Mouse (Mus musculus) olfactory bulb, adult 2 months (tissue): ENCODE measurements at regions not wholly inside any gene's neighbourhood (a gene's known extent, or its start where the extent isn't known, plus 50 kb on each side); places are given as distances from the start of the nearest gene placed in this dataset.
A peak's percentile ranks its signal among the peaks of the same experiment; 100 is the strongest.

ENCODE experiments used
- H3K27ac ChIP-seq: fragments of 200-500 bp; 2 replicates; pipeline ENCODE4 v1.5.1; 2012; ENCODE audit warnings: low read depth, low read length; ENCODE audit not compliant: insufficient read depth
- H3K4me1 ChIP-seq: fragments of 200-500 bp; 2 replicates; pipeline ENCODE4 v1.6.1; 2012; ENCODE audit warnings: low read length; ENCODE audit not compliant: control insufficient read depth, insufficient read depth
- H3K4me3 ChIP-seq: fragments of 200-500 bp; 2 replicates; pipeline ENCODE4 v1.5.1; 2012; ENCODE audit warnings: mild to moderate bottlenecking, low read depth, low read length, moderate library complexity; ENCODE audit not compliant: insufficient read depth
- CTCF ChIP-seq: fragments of 200-500 bp; IDR thresholded peaks from 2 replicates; pipeline ENCODE4 v1.5.1; 2012; ENCODE audit warnings: low read depth, mild to moderate bottlenecking, low read length, moderate library complexity; ENCODE audit not compliant: insufficient read depth
- POLR2A ChIP-seq: fragments of 200-500 bp; IDR thresholded peaks from 2 replicates; pipeline ENCODE4 v1.6.1; 2012; ENCODE audit warnings: mild to moderate bottlenecking, low read depth, low read length, moderate library complexity; ENCODE audit not compliant: insufficient read depth
- WGBS: fragments of 180-500 bp; shearing (Covaris S2); methylation state at CpG from one replicate; pipeline ENCODE4 v1.1.7; 2018; 5-methylcytosine and 5-hydroxymethylcytosine counted together

DNA sequence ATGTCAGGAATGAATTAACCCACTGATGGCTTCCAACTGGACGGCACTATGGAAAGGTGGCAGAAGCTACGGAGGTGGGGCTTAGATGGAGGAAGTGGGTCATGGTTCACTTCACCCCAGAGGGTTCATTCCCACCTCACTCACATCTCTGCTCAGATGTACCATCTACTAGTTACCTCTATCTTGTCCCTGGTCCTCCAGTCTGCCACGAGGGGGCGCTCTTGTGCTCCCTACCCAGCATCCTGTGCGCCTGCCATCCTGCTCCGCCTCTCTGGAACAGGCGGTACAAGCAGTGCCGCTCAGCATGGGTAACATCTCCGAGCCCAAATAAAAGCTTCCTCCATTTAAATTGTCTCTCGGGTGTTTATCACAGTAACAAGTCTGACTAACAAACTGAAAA, 148.3 kb downstream of the Zfp36l2 start:
- H3K27ac ChIP-seq: no peak overlapping the region
- H3K4me3 ChIP-seq: no peak overlapping the region
- TF ChIP-seq CTCF: no peak
- TF ChIP-seq POLR2A: no peak
- 84% methylated on average over 10 of the region's 10 CpGs for WGBS
- H3K4me1 ChIP-seq: peaks cover 10% of the 10 kb centered on the region

DNA sequence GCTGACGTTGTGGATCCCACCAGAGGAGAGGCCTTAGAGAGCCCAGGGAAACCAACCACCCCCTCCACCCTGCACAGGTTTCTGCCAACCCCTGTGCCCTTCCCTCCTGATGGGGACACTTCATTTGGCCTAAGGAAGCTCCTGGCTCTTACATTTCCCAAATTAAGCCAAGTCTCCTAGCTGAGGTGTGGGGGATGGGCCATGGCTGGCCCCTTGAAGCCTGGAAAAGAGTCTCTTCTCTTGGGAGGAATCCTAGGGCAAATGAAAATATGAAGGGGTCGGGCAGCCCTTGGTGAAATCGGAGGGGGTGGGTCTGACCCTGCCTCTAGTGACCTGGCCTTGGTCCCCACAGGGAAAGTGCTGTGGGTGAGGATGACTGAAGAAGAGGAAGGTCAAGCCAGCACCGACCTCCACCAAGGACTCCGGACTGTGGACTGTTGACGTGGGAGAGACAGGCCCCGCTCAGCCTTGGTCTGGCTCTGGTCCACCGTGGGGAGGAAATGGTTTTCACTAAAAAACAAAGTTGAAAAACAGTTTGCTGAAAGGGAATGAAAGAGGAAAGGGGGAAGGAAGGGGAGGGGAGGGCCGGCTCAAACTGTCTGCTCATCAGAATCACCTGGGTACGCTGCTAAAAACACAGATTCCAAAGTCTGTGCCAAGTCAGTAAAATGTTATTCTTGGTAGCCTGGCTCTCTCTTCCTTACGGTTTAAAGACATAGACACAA, 150.0 kb downstream of the Zfp36l2 start:
- 65% methylated on average over 11 of the region's 11 CpGs for whole genome bisulfite sequencing
- TF ChIP-seq CTCF: no peak
- Histone ChIP-seq H3K4me1 (peaks cover 5% of the 10 kb centered on the region; the same call in 1 of the 2 replicates), H3K27ac (no peak overlapping the region), H3K4me3 (no peak overlapping the region)

DNA sequence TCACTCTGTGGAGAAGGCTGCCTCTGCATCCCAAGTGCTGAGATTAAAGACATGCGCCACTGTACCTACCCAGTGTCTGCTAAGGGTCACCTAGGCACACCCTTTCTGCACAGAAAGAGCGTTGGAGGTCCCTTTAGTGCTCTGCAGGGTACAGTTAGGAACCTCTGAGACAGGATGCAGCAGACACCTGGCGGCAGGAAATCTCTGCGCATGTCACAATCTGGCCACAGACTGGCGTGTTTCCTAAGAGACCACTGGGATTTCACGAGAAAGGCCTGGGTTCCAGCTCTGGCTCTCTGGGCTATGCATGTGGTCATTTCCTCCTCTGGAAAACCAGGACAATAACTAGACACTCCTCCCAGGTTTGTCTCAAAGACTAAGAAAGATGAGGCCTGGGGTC, 151.7 kb downstream of the Zfp36l2 start:
- no peak for TF ChIP-seq CTCF
- TF ChIP-seq POLR2A: no peak
- WGBS: 95% methylated on average over 6 of the region's 6 CpGs
- Histone ChIP-seq H3K4me3 (no peak overlapping the region), H3K27ac (no peak overlapping the region), H3K4me1 (peaks cover 5% of the 10 kb centered on the region; the same call in 1 of the 2 replicates)

DNA sequence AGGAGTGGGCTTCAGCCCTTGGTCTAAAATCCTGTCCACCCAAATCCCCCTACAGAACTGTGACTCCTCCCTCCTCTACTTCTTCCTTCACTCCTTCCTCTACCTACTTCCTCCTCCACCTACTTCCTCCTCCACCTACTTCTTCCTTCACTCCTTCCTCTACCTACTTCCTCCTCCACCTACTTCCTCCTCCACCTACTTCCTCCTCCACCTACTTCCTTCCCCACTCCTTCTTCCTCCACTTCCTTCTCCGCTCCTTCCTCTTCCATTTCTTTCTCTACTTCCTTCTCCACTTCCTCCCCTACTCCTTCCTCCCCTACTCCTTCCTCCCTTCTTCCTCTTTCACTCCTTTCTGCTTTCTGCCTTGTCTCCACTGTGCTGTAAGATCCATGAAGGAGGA, 152.9 kb downstream of the Zfp36l2 start:
- peaks cover 5% of the 10 kb centered on the region; the same call in 1 of the 2 replicates for H3K4me1 ChIP-seq
- 96% methylated on average over 1 of the region's 1 CpGs for WGBS
- no peak for TF ChIP-seq POLR2A
- no peak for TF ChIP-seq CTCF
- no peak overlapping the region for H3K4me3 ChIP-seq
- H3K27ac ChIP-seq: no peak overlapping the region

DNA sequence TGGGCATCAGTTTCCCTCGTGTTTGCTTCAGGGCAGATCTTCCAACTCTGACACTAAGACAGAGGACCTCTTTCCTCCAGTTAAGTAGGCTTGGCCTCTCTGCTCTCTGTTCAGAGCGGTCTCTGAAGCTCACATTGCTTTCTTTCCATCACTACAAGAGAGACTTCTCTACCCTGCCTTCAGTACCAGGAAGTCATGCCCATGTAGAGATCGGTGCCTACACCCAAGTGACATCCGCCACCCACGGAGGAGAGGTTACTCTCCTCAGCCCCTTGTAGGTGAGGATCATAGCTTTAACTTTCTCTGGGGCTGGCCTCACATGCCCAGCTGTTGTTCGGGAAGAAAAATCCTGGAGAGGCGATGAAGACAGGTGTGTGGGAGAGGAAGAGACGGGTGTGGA, 155.3 kb downstream of the Zfp36l2 start:
- H3K4me3 ChIP-seq: no peak overlapping the region
- H3K4me1 ChIP-seq: peaks cover 11% of the 10 kb centered on the region
- TF ChIP-seq POLR2A: no peak
- no peak for TF ChIP-seq CTCF
- 91% methylated on average over 8 of the region's 8 CpGs for WGBS
- no peak overlapping the region for H3K27ac ChIP-seq

DNA sequence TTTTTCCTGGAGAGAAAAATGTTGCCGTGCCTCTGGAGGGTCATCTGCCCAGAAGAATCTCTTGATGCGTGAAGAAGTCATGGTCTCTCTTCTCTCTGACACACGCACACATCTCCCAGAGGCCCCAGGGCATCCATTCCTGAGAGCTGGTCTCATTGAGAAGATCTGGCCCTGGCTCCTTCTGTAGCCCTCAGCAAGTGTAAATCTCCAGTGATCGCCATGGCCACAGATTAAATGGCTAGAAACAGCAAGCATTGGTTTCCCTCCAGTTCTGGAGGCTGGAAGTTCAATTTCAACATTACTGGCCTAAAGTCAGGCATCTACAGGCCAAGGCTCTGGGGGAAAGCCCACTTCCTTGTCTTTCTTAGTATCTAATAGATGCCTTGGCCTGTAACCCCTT, 155.9 kb downstream of the Zfp36l2 start:
- Histone ChIP-seq H3K4me1 (peaks cover 9% of the 10 kb centered on the region), H3K4me3 (no peak overlapping the region), H3K27ac (no peak overlapping the region)
- TF ChIP-seq CTCF (no peak), POLR2A (no peak)
- WGBS: 90% methylated on average over 4 of the region's 4 CpGs

DNA sequence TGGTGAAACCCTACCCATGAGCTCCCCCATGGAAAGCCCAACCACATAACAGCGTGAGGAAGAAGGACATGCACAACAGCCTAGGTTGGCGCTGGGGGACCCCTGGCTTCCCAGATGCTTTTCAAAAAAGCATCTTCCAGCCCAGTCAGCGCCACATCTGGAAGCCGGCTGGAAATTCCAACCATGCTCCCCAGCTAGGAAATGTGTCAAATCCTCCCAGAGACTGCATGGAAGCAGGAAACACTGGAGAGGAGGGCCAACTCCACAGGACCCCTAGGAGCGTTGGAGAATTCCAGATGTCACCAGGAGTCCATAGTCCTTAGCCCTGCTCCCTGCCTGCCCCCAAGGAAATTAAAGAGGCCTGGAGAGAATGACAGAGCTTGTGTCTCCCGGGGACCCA, 156.4 kb downstream of the Zfp36l2 start:
- H3K4me3 ChIP-seq: no peak overlapping the region
- no peak overlapping the region for H3K27ac ChIP-seq
- TF ChIP-seq CTCF: no peak
- TF ChIP-seq POLR2A: no peak
- peaks cover 10% of the 10 kb centered on the region for H3K4me1 ChIP-seq
- WGBS: 88% methylated on average over 6 of the region's 6 CpGs

DNA sequence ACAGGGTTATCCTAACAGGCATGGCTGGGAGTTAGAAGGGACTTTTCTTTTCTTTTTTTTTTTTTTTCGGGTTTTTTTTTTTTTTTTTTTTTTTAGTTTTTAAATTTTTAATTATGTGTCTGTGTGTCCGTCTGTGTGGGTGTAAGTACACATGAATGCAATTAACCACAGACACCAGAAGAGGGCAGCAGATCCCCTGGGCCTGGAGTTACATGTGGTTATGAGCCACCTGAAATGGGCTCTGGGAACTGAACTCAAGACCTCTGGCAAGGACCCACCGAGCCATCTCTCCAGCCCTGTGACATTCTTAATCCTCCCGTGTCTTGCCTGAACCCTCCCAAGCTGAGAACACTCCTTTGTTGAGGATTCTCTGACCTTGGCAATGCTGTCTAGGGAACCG, 157.0 kb downstream of the Zfp36l2 start:
- no peak overlapping the region for H3K27ac ChIP-seq
- H3K4me1 ChIP-seq: peaks cover 15% of the 10 kb centered on the region
- no peak overlapping the region for H3K4me3 ChIP-seq
- WGBS: 86% methylated on average over 5 of the region's 5 CpGs
- no peak for TF ChIP-seq CTCF
- TF ChIP-seq POLR2A: no peak

DNA sequence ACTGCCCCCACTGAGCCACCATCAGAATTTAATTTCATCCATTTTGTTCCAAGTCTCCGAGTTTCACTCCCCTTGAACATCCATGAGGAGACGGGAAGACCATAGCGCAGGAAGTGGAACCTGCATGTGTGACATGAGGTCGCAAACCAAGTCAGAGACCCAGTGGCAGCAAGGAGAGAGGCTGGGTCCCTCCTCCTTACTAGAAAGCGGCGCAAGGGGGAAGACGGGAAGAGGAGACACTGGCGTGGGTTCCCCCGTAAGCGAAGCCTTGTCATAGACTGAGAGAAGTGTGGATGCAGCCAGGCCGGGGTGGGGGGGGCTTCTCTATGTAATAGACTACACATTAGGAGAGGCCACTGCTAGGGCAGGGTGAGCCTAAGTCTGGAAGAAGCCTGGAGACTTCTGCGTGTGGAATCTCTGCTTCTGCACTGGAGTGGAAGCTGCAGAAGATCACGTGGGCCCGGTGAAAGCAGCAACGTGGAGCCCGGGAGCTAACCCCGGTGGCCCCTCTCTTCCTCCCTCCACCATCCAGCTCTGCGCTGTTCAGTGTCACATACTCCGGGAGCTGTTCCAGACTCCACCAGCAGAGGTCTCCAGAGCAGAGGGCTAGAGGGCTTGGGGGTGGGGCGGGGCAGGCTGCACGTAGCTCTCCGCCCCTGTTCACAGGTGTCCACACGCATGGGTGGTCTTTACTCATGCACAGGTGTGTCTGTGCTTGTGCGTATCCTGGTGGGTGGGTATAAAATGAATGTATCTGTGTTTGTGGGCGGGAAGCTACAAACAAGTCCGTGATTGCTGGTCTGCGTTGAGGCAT, 159.4 kb downstream of the Zfp36l2 start:
- no peak for TF ChIP-seq POLR2A
- peak; percentile 98 for TF ChIP-seq CTCF
- no peak overlapping the region for H3K27ac ChIP-seq
- 25% methylated on average over 27 of the region's 27 CpGs for WGBS
- H3K4me3 ChIP-seq: no peak overlapping the region
- H3K4me1 ChIP-seq: peaks cover 15% of the 10 kb centered on the region
